Mouse (Mus musculus) frontal cortex, postnatal 25 days (tissue): ENCODE results near the gene Armc5.

Source experiments
- DNase-seq, 2 experiments: peaks; one replicate each; pipeline ENCODE4 v3.0.0; 2022; ENCODE audit warnings: low spot score in 2 of 2

Armc5 gene

GRCm38 (mm10) chr7:128288923-128289544, 51.9 kb downstream of the Armc5 start:
- no peak for DNase-seq
